8 mouse cellular contexts compared by ENCODE assay signal in genomic region chr9:114418187-114418586, GRCm38 (mm10). TPM values are rescaled to one million over a fixed set of nuclear protein-coding genes. Genes with fewer than 3 reads are reported as not detected.
A peak's percentile ranks its signal among the peaks of the same experiment; 100 is the strongest.
DNase-seq lines count a peak whose midpoint lies in the region; ATAC-seq and TF ChIP-seq lines count a peak whose summit lies in the region.

No protein-coding gene starts in this region.

- no peak for ATAC-seq in kidney, embryonic 14.5 days (ENCODE audit: low FRiP score, low TSS enrichment)

- no peak overlapping the region for H3K9ac ChIP-seq in kidney, embryonic 14.5 days (ENCODE audit: low read depth, low read length)
- no peak overlapping the region for H3K9ac ChIP-seq in CH12.LX (ENCODE audit: insufficient read depth, low read depth)

- no peak overlapping the region for H3K4me3 ChIP-seq in kidney, embryonic 14.5 days (ENCODE audit: low read length)
- H3K4me3 ChIP-seq in CH12.LX (replicated peaks in 1 of 3; ENCODE audit: low read depth in 2 of 3, low read length in 2 of 3, poor library complexity in 1 of 3), result no peak overlapping the region

- peaks cover under 1% of the 10 kb centered on the region; the same call in 1 of the 2 replicates for H3K36me3 ChIP-seq in kidney, embryonic 14.5 days (ENCODE audit: control insufficient read depth, insufficient read depth, low read length)
- H3K36me3 ChIP-seq in CH12.LX (replicated peaks in 1 of 2; ENCODE audit: control insufficient read depth in 1 of 2, insufficient read depth in 1 of 2, low read length in 1 of 2), result peaks cover 27 to 61% of the 10 kb centered on the region in 2 experiments

- no peaks in the 10 kb centered on the region for H3K4me1 ChIP-seq in kidney, embryonic 14.5 days (ENCODE audit: control insufficient read depth, insufficient read depth, low read length)
- peaks cover 0 to 1% of the 10 kb centered on the region in 2 experiments; a peak in 1 of 4 replicates for H3K4me1 ChIP-seq in CH12.LX (ENCODE audit: control insufficient read depth in 1 of 2, insufficient read depth in 2 of 2)

- H3K4me2 ChIP-seq in kidney, embryonic 14.5 days (replicated peaks; ENCODE audit: low read depth, low read length), result no peak overlapping the region
- no peak overlapping the region for H3K4me2 ChIP-seq in CH12.LX (ENCODE audit: insufficient read depth, low read depth, poor library complexity, severe bottlenecking)

- H3K27me3 ChIP-seq in kidney, embryonic 14.5 days (ENCODE audit: control insufficient read depth, insufficient read depth, low read length), result no peaks in the 10 kb centered on the region
- no peaks in the 10 kb centered on the region for H3K27me3 ChIP-seq in CH12.LX (replicated peaks)

- no peaks in the 10 kb centered on the region for H3K9me3 ChIP-seq in kidney, embryonic 14.5 days (ENCODE audit: control insufficient read depth, low read length)
- no peaks in the 10 kb centered on the region for H3K9me3 ChIP-seq in CH12.LX (replicated peaks; ENCODE audit: low read length)

- DNase-seq in kidney, adult 9 months, result peak; percentile 58
- DNase-seq in CH12.LX (ENCODE audit: extremely low read depth) (peak; percentile 65), ZHBTc4 (ENCODE audit: low read depth, low spot score) (peak; percentile 59)
- peak; percentile 43 for DNase-seq in forelimb bud, embryonic 11.5 days (ENCODE audit: low read depth, low spot score)
- DNase-seq in lung, postnatal 36 days, result peak; percentile 74
- peak; percentile 88 for DNase-seq in thymus, postnatal 4 days
- no peak for DNase-seq in gastrocnemius, postnatal 25 days

- dilution Hi-C loops in CH12.LX (cut with MboI; ENCODE audit: extremely low pct_ligation_motif_present, extremely low pct_unique_long_range_greater_than_20kb, low sequenced_read_pairs), result no loop called here

- 95% methylated on average over 7 of the region's 7 CpGs for WGBS in kidney, embryonic 14.5 days

- no peak for TF ChIP-seq EP300 in CH12.LX (IDR thresholded peaks at IDR 0.05; ENCODE audit: low read length)

- TF ChIP-seq RAD21 in CH12.LX (IDR thresholded peaks at IDR 0.05; ENCODE audit: low read depth, low read length), result peak; percentile 87

- no peak overlapping the region for H3K27ac ChIP-seq in kidney, embryonic 14.5 days (ENCODE audit: low read depth, low read length)
- H3K27ac ChIP-seq in CH12.LX (ENCODE audit: insufficient read depth, low read depth), result no peak overlapping the region

- TF ChIP-seq POLR2A in CH12.LX (IDR thresholded peaks at IDR 0.05; ENCODE audit: low read depth, low read length), result no peak

- TF ChIP-seq CTCF in CH12.LX (conservative IDR thresholded peaks at IDR 0.05 in 1 of 2, IDR thresholded peaks at IDR 0.05 in 1 of 2; ENCODE audit: low read depth in 2 of 2, low read length in 2 of 2), result peak; percentile 71 to 83

- H3K79me2 ChIP-seq in CH12.LX (replicated peaks; ENCODE audit: control insufficient read depth, extremely low read depth, insufficient read depth, poor library complexity, severe bottlenecking), result no peaks in the 10 kb centered on the region

- in situ Hi-C loops in CH12.LX (cut with MboI; ENCODE audit: low pct_ligation_motif_present, low pct_unique_long_range_greater_than_20kb, low sequenced_read_pairs), result loop anchor here (5.0 kb wide), 2 partner anchors 74 to 164 kb away; no protein-coding TSS in a partner anchor

TF ChIP-seq in CH12.LX, 34 proteins besides CTCF, POLR2A, EP300 and RAD21:
- TF ChIP-seq IRF4 (IDR thresholded peaks at IDR 0.05; ENCODE audit: low read depth, low read length), result no peak
- TF ChIP-seq MAZ (IDR thresholded peaks at IDR 0.05; ENCODE audit: low read depth, low read length), result no peak
- no peak for TF ChIP-seq JUND (conservative IDR thresholded peaks at IDR 0.05; ENCODE audit: low read depth, low read length)
- peak; percentile 68 for TF ChIP-seq ZC3H11A (IDR thresholded peaks at IDR 0.05; ENCODE audit: low read depth, low read length)
- no peak for TF ChIP-seq ETS1 (conservative IDR thresholded peaks at IDR 0.05; ENCODE audit: low read depth, low read length)
- no peak for TF ChIP-seq ZMIZ1 (IDR thresholded peaks at IDR 0.05; ENCODE audit: low read depth, low read length)
- TF ChIP-seq USF1 (IDR thresholded peaks at IDR 0.05; ENCODE audit: low read depth, low read length), result no peak
- no peak for TF ChIP-seq MAFK (IDR thresholded peaks at IDR 0.05; ENCODE audit: insufficient replicate concordance, low read length)
- TF ChIP-seq MYC (IDR thresholded peaks at IDR 0.05; ENCODE audit: low read depth, low read length), result peak; percentile 97
- TF ChIP-seq ELF1 (IDR thresholded peaks at IDR 0.05; ENCODE audit: low read depth, low read length), result no peak
- TF ChIP-seq TCF12 (IDR thresholded peaks at IDR 0.05; ENCODE audit: low read depth, low read length), result no peak
- no peak for TF ChIP-seq MEF2A (IDR thresholded peaks at IDR 0.05; ENCODE audit: borderline replicate concordance, low read depth, low read length)
- TF ChIP-seq RCOR1 (conservative IDR thresholded peaks at IDR 0.05; ENCODE audit: low read depth, low read length), result no peak
- no peak for TF ChIP-seq USF2 (conservative IDR thresholded peaks at IDR 0.05; ENCODE audit: low read depth, low read length)
- no peak for TF ChIP-seq PAX5 (IDR thresholded peaks at IDR 0.05; ENCODE audit: low read length)
- peak; percentile 57 for TF ChIP-seq MAX (IDR thresholded peaks at IDR 0.05; ENCODE audit: low read length)
- no peak for TF ChIP-seq KAT2A (IDR thresholded peaks at IDR 0.05; ENCODE audit: insufficient replicate concordance, low read length)
- no peak for TF ChIP-seq SIN3A (IDR thresholded peaks at IDR 0.05; ENCODE audit: low read length)
- no peak for TF ChIP-seq CHD2 (IDR thresholded peaks at IDR 0.05; ENCODE audit: low read length)
- TF ChIP-seq GABPA (IDR thresholded peaks at IDR 0.05; ENCODE audit: insufficient replicate concordance, low read depth, low read length), result no peak
- no peak for TF ChIP-seq MXI1 (IDR thresholded peaks at IDR 0.05; ENCODE audit: low read depth, low read length)
- TF ChIP-seq BHLHE40 (IDR thresholded peaks at IDR 0.05; ENCODE audit: low read depth, low read length), result no peak
- TF ChIP-seq SMC3 (IDR thresholded peaks at IDR 0.05; ENCODE audit: low read depth, low read length), result peak; percentile 88
- no peak for TF ChIP-seq E2F4 (IDR thresholded peaks at IDR 0.05; ENCODE audit: insufficient replicate concordance, low read depth, low read length)
- TF ChIP-seq POLR2AphosphoS2 (IDR thresholded peaks at IDR 0.05; ENCODE audit: low read depth, low read length), result no peak
- TF ChIP-seq NRF1 (IDR thresholded peaks at IDR 0.05; ENCODE audit: low read depth, low read length), result no peak

RNA-seq across cellular contexts. Expression of gene Tmppe, which starts 17.3 kb away (rescaled TPM):
- 3.7 and 4.1 TPM in 2 replicates for polyA plus RNA-seq in kidney, embryonic 14.5 days (2014; fragmentation: Nextera tagmentation; extraction: Ambion mirVana)
- 8.2 and 10.4 TPM in 2 replicates for total RNA-seq in CH12.LX (2012; rRNA removed)
- total RNA-seq in CH12.LX (2014; rRNA removed), result 2.4 and 3.2 TPM in 2 replicates
- 5.7 and 7.3 TPM in 2 replicates for polyA plus RNA-seq in CH12.LX (2012; ENCODE audit: insufficient read length, low read depth)
- 1 to 10 TPM; 1.4 to 1.5 TPM for total RNA-seq in gastrocnemius, postnatal 25 days (2021)

RNA-seq across cellular contexts. Expression of gene Glb1, which starts 17.3 kb away (rescaled TPM):
- polyA plus RNA-seq in kidney, embryonic 14.5 days (2014; fragmentation: Nextera tagmentation; extraction: Ambion mirVana), result 30.9 and 49.6 TPM in 2 replicates
- 33.9 and 40.7 TPM in 2 replicates for total RNA-seq in CH12.LX (2012; rRNA removed)
- total RNA-seq in CH12.LX (2014; rRNA removed), result 22.4 and 25.7 TPM in 2 replicates
- 32.4 and 35.4 TPM in 2 replicates for polyA plus RNA-seq in CH12.LX (2012; ENCODE audit: insufficient read length, low read depth)
- total RNA-seq in gastrocnemius, postnatal 25 days (2021), result 1 to 10 TPM; 3.9 to 5.4 TPM

RNA-seq across cellular contexts. Expression of gene Crtap, which starts 27.7 kb away (rescaled TPM):
- 113 and 125 TPM in 2 replicates for polyA plus RNA-seq in kidney, embryonic 14.5 days (2014; fragmentation: Nextera tagmentation; extraction: Ambion mirVana)
- total RNA-seq in CH12.LX (2012; rRNA removed) (13.8 and 17.8 TPM in 2 replicates), CH12.LX (2014; rRNA removed) (19.2 and 20.6 TPM in 2 replicates)
- 25.2 and 27.7 TPM in 2 replicates for polyA plus RNA-seq in CH12.LX (2012; ENCODE audit: insufficient read length, low read depth)
- 10 to 100 TPM; 13.9 to 14.3 TPM for total RNA-seq in gastrocnemius, postnatal 25 days (2021)
